Mouse (Mus musculus): ENCODE data around the gene Rnf207.

Rnf207 gene

DNA sequence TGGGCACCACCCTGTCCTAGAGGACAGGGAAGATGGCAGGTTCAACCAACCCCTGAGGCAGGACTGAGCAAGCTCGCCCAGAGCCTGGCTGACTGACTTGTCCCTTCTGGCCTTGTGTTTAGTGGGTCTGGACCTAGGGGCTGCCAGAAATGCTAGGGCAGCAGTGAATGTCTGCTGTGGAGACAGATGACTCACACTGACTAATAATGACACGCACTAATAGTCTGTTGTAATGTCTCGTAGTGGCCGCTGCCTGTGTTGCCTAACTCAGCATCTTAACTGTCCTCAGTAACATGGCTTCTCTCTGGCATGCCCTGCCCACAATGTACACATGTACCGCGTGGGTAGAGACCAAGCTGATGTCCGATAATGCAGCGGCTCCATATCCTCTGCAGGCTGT, 58.3 kb downstream of the Rnf207 start:
- TF ChIP-seq GATA4 (IDR thresholded peaks at IDR 0.05; ENCODE audit: insufficient replicate concordance, low read length): no peak

DNA sequence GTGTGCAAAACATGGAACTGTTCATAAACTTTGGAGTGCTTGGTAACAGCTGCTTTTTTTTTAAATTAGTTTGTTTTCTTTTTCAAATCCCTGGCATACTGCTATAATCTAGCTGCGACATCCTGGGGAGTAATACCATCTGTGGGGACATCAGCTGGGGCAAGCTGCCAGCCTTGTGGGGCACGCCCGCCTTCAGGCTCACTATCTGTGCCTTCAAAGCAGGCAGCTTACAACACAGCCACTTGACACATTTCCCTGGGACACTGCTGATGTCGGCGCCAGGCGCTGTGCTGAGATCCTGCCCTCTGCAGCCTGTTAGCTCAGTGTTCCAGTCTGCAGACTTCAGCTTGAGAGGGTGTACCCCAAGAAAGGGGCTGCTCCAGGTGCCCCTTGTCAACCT, 61.7 kb downstream of the Rnf207 start:
- no peak for TF ChIP-seq GATA4 (IDR thresholded peaks at IDR 0.05; ENCODE audit: insufficient replicate concordance, low read length)

Measured in liver, adult (tissue).